Mouse (Mus musculus) cerebellum, adult 2 months (tissue): ENCODE results near the gene Hoxd13. TPM values are rescaled to one million over a fixed set of nuclear protein-coding genes. Genes with fewer than 3 reads are reported as not detected.

ENCODE experiments used
- DNase-seq, 2 experiments: peaks; one replicate each; pipeline ENCODE4 v3.0.0; 2021
- H3K27ac ChIP-seq: fragments of 200-500 bp; 2 replicates; pipeline ENCODE4 v1.5.1; 2012; ENCODE audit warnings: low read length, control low read depth, inconsistent platforms; ENCODE audit not compliant: insufficient read depth
- H3K27me3 ChIP-seq: fragments of 200-500 bp; 2 replicates; pipeline ENCODE4 v1.6.1; 2012; ENCODE audit warnings: inconsistent platforms, mild to moderate bottlenecking, low read length, moderate library complexity; ENCODE audit not compliant: control insufficient read depth, insufficient read depth
- H3K4me1 ChIP-seq: fragments of 200-500 bp; 2 replicates; pipeline ENCODE4 v1.6.1; 2011; ENCODE audit warnings: low read length; ENCODE audit not compliant: control insufficient read depth, insufficient read depth
- H3K4me3 ChIP-seq: fragments of 200-500 bp; replicated peaks from 2 replicates; pipeline ENCODE3; 2011; ENCODE audit warnings: mild to moderate bottlenecking, low read depth, low read length, control low read depth; ENCODE audit not compliant: insufficient read depth
- CTCF ChIP-seq: fragments of 200-500 bp; IDR thresholded peaks from 2 replicates; pipeline ENCODE4 v1.5.1; 2011; ENCODE audit warnings: low read depth, mild to moderate bottlenecking, control low read depth, low read length, moderate library complexity, borderline replicate concordance; ENCODE audit not compliant: insufficient read depth
- POLR2A ChIP-seq: fragments of 200-500 bp; IDR thresholded peaks from 2 replicates; pipeline ENCODE4 v1.6.1; 2011; ENCODE audit warnings: low read length, control low read depth, borderline replicate concordance; ENCODE audit not compliant: insufficient read depth
- WGBS: fragments of 180-500 bp; shearing (Covaris S2); methylation state at CpG from one replicate; pipeline ENCODE4 v1.1.7; 2018; 5-methylcytosine and 5-hydroxymethylcytosine counted together
- polyA plus RNA-seq: library from polyadenylated mRNA; depleted of rRNA; stranded (reverse); fragments of >200 nt; gene quantifications from 2 replicates; pipeline ENCODE4 v1.2.3, GENCODE M21; 2012; rRNA removed

The Hoxd13 gene
- polyA plus RNA-seq, 1 experiment = 0.10 TPM

DNA sequence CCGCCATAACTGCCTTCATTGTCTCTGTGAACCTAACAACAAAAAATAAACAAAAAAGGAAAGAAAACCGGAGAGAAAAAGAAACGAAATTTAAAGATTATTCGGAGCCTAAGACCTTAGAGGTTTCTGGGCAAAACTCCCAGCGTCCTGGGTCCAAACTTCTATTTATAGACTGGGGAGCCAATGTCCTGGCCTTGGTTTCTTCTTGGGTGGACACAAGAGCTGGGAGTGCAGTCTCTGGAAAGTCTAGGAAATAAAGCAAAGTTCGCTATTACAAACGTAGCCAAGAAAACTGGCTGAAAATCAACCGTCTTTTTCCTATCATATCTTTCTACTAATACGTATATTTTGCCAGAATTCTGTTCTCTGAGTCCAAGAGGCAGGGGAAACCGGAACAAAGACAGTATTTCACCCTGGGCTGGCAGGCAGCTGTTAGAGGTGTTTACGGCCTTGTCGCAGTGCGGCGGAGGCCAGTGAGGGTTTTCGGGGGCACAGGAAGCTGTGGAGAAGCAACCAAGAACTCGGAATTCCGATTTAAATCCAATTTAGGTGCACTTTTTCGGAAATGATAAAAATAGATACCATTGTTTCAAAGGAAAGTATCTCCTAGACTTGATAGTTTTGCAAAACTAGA lies 46.2 kb downstream of the Hoxd13 start:
- H3K27me3 ChIP-seq = peaks cover 13% of the 10 kb centered on the region; the same call in 1 of the 2 replicates
- DNase-seq = no peak
- WGBS = 10% methylated on average over 18 of the region's 18 CpGs
- no peaks in the 10 kb centered on the region for H3K4me1 ChIP-seq
- no peak overlapping the region for H3K27ac ChIP-seq
- no peak for TF ChIP-seq CTCF
- no peak for TF ChIP-seq POLR2A
- H3K4me3 ChIP-seq = no peak overlapping the region

DNA sequence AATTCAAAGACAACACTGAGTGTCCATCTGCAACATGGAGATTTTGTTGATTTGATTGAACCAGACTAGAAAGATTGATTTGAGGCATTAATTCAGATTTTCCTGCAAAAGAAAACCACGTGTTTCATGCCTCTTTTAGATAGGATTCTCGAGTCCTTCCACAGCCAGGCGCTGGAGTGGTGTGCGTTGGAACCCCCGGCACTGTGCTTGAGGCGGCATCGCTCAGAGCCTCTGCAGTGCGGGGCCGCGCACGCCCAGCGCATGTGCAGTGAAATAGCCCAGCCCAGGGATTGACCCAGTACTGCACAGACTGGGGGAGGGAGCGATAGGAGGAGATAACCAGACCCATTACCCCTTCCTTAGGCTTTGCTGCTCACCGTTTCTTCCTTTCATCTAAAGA lies 46.8 kb downstream of the Hoxd13 start:
- peaks cover 13% of the 10 kb centered on the region; the same call in 1 of the 2 replicates for H3K27me3 ChIP-seq
- H3K27ac ChIP-seq = no peak overlapping the region
- no peak for TF ChIP-seq CTCF
- no peak for TF ChIP-seq POLR2A
- DNase-seq = no peak
- H3K4me3 ChIP-seq = no peak overlapping the region
- WGBS = 3% methylated on average over 14 of the region's 14 CpGs
- no peaks in the 10 kb centered on the region for H3K4me1 ChIP-seq

DNA sequence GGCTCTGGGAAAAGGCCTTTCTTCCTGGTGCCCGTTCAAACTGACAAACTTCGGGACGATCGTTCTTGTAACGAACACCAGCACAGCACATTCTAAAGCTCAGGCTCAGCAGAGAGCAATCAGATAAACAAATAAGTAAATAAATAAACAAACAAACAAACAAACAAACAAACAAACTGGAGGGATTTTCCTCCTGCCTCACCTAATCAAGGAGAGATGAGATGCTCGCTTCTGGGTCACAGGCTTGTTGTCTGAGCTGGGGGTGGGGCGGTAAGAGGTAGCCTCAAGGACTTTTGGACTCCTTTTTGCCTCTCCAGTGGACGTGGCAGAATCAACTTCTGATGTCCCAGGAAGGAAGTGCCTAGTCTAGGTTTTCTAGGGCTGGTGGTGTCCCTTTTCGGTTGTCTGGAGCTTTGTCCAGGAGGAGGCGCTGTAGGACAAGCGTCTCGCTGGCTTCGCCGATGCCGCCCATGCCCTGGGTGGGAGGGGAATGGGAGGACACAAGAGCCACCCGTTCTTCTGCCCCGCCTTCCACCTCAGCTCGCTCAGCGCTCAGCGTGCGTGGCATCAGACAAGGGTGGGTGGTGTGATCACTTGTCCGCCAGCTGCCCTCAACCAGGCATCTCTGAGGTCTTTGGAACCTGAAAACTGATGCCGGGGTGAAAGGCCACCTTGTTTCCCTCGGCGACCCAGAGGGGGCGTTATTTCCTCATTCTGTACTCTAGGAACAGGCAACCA lies 47.6 kb downstream of the Hoxd13 start:
- TF ChIP-seq POLR2A (no peak), CTCF (peak; percentile 62)
- Histone ChIP-seq H3K4me3 (no peak overlapping the region), H3K27ac (no peak overlapping the region), H3K27me3 (peaks cover 13% of the 10 kb centered on the region; the same call in 1 of the 2 replicates), H3K4me1 (no peaks in the 10 kb centered on the region)
- DNase-seq = peak; percentile 39 to 57
- 4% methylated on average over 26 of the region's 26 CpGs for WGBS

DNA sequence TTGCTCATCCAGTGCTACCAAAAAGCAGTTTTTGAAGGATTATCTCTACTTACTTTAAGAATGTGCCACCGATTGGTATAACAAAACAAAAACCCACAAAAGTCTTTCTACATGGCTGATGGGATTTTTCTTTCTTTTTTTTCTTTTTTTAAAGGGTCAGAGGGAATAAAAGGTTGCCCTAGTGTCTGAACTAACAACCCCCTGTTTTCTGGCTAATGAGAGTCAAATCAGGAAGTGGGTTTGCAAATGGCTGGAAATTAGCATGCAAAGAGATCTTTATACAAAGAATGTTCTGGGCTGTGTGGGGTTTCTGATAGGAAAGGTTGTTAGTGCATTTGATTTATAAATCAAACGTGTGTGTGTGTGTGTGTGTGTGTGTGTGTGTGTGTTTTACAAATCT lies 52.3 kb downstream of the Hoxd13 start:
- DNase-seq = no peak
- 7% methylated on average over 2 of the region's 2 CpGs for WGBS
- peaks cover 4% of the 10 kb centered on the region; the same call in 1 of the 2 replicates for H3K27me3 ChIP-seq
- H3K27ac ChIP-seq = no peak overlapping the region
- TF ChIP-seq POLR2A = no peak
- no peak for TF ChIP-seq CTCF
- no peaks in the 10 kb centered on the region for H3K4me1 ChIP-seq
- no peak overlapping the region for H3K4me3 ChIP-seq

DNA sequence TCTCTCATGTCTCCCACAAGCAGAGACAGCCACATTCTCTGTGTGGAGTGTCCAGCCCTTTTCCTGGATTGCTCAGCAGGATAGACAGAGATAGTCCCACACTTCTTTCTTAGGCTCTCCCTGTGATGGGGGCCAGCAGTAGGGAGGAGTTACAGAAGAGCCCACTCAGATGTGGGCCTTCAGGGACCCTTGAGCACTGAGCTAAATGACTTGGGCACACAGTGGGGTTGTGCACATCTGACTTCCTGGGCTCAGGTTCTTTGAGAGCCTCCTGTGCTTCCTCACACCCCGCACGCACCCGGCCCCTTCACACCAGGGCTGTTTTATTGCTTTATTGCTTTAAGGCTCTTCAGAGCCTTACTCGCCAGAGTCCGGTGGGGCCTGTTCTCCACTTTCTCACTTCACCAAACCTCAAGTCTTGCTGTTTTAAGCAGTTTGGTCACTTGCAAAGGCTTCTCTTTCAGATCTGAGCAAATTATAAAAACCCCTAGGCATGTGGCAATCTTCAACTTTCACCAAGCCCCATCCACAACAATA lies 52.9 kb downstream of the Hoxd13 start:
- TF ChIP-seq POLR2A = no peak
- TF ChIP-seq CTCF = no peak
- no peak overlapping the region for H3K27ac ChIP-seq
- H3K4me1 ChIP-seq = no peaks in the 10 kb centered on the region
- H3K27me3 ChIP-seq = peaks cover 4% of the 10 kb centered on the region; the same call in 1 of the 2 replicates
- no peak for DNase-seq
- no peak overlapping the region for H3K4me3 ChIP-seq
- WGBS = 5% methylated on average over 5 of the region's 5 CpGs

Other genes with a start within 250 kb of the Hoxd13 start
- 24.7 and 26.3 TPM in 2 replicates for gene Lnpk, start 88.9 kb upstream of the Hoxd13 start, polyA plus RNA-seq
- 0.48 and 0.64 TPM in 2 replicates for gene Evx2, start 8.8 kb upstream of the Hoxd13 start, polyA plus RNA-seq
- not detected in 2 replicates for gene Hoxd12, start 6.7 kb downstream of the Hoxd13 start, polyA plus RNA-seq
- gene Hoxd11, start 11.2 kb downstream of the Hoxd13 start, polyA plus RNA-seq = not detected in 2 replicates
- not detected in 2 replicates for gene Hoxd10, start 23.6 kb downstream of the Hoxd13 start, polyA plus RNA-seq
- not detected in 2 replicates for gene Hoxd9, start 29.4 kb downstream of the Hoxd13 start, polyA plus RNA-seq
- 0.05 TPM in 1 of 2 replicates, not detected in the other for gene Hoxd8, start 36.3 kb downstream of the Hoxd13 start, polyA plus RNA-seq
- gene Hoxd3, start 43.6 kb downstream of the Hoxd13 start, polyA plus RNA-seq = 5.4 and 5.7 TPM in 2 replicates
- gene Hoxd4, start 43.6 kb downstream of the Hoxd13 start, polyA plus RNA-seq = 2.6 and 2.8 TPM in 2 replicates
- gene Gm28230, start 58.4 kb downstream of the Hoxd13 start, polyA plus RNA-seq = 0.16 and 0.22 TPM in 2 replicates
- gene Hoxd1, start 94.7 kb downstream of the Hoxd13 start, polyA plus RNA-seq = 0.70 and 0.77 TPM in 2 replicates
- 56.7 and 57.9 TPM in 2 replicates for gene Mtx2, start 157.5 kb downstream of the Hoxd13 start, polyA plus RNA-seq